Mouse (Mus musculus): ENCODE measurements at regions not wholly inside any gene's neighbourhood (a gene's known extent, or its start where the extent isn't known, plus 50 kb on each side); places are given as distances from the start of the nearest gene placed in this dataset.

DNA sequence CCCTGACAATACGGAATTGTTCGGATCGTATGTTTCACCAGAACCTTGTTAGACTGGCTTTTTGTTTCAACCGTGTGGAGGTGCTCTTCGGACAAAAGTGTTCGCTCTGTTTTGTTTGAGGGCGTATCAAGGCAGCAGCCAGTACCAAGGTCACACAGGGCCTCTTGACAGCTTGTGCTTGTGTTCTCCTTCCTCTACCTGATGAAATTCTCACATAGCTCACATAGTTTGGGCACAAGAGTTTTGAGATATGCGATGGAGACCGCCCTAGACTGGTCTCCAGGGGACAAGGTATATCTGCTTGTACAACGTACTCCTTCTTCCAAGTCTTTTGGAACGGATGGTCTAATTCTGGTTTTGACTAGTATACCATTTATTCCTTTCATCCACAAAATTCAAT lies 70.9 kb upstream of the Hmga2 start:
- no peaks in the 10 kb centered on the region; the same call in 1 of the 2 replicates for H3K4me1 ChIP-seq (ENCODE audit: control insufficient read depth, insufficient read depth, low read length)
- 71% methylated on average over 11 of the region's 11 CpGs for WGBS
- TF ChIP-seq CTCF (IDR thresholded peaks at IDR 0.05; ENCODE audit: insufficient read depth, low read length) = no peak
- no peak for TF ChIP-seq POLR2A (IDR thresholded peaks at IDR 0.05; ENCODE audit: borderline replicate concordance, extremely low read depth, low read depth, low read length)
- DNase-seq = no peak
- no peak overlapping the region for H3K4me3 ChIP-seq (replicated peaks; ENCODE audit: extremely low read depth, low read depth, low read length)

DNA sequence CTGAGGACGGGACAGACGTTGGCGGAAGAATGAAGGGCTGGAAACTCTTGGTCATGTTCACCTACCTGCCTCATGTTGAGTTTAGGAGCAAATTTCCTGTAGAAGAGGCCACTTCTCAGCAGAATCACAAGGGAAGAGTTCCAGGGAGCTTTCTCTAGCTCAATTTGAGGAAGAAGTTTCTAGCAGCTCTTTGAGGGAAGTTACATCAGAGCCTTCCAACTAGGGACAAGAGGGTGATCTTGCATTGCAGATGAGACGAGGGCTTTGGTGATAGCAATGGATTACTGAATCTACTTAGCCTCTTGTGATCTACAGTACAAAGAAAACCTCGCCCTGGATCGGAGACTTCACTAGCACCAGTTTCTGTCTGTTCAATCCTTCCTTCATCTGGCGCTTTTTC lies 65.3 kb upstream of the Hmga2 start:
- TF ChIP-seq CTCF (IDR thresholded peaks at IDR 0.05; ENCODE audit: insufficient read depth, low read length) = no peak
- Histone ChIP-seq H3K4me3 (replicated peaks; ENCODE audit: extremely low read depth, low read depth, low read length) (no peak overlapping the region), H3K4me1 (ENCODE audit: control insufficient read depth, insufficient read depth, low read length) (no peaks in the 10 kb centered on the region)
- WGBS = 87% methylated on average over 7 of the region's 7 CpGs
- DNase-seq = no peak

DNA sequence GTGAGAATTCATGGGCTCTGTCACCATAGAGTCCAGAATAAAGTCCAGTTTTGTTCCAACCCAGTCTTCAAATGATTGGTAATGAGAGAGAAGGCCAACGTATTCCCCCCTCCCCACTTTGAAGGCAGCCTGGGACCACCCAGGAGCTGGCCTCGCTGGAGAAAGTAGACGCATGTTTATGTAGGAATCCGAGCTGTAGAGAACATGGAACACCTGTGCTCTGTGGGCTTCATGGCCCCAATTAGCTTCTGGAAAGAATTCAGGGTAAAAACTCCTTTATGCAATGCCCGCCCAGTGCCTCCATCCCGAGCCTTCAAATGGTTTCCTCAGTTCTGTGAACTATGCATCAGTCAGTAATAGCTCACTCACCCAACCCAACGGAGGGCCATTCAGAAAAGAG lies 62.3 kb upstream of the Hmga2 start:
- DNase-seq = no peak
- WGBS = 63% methylated on average over 7 of the region's 7 CpGs
- H3K4me3 ChIP-seq (replicated peaks; ENCODE audit: extremely low read depth, low read depth, low read length) = no peak overlapping the region
- H3K4me1 ChIP-seq (ENCODE audit: control insufficient read depth, insufficient read depth, low read length) = no peaks in the 10 kb centered on the region
- no peak for TF ChIP-seq POLR2A (IDR thresholded peaks at IDR 0.05; ENCODE audit: borderline replicate concordance, extremely low read depth, low read depth, low read length)
- no peak for TF ChIP-seq CTCF (IDR thresholded peaks at IDR 0.05; ENCODE audit: insufficient read depth, low read length)

DNA sequence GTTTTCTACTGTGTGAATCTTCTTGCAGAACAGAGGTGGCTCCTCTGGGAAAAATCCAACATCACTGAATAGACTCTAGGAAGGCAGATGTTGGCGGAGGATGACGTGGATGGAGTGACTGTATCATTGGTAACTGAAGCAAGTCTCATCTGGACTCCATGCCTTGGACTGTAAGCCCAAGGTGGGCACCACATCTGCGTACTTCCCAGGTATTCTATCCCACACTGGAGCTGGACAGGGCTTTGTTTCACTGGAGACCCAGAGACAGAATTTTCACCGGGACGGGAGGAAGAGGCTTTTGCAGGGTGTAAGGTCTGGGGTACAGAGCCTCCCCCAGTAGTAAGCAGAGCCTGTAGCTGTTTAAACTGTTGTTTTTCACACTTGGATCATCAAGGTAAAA lies 52.1 kb upstream of the Hmga2 start:
- Histone ChIP-seq H3K4me1 (ENCODE audit: control insufficient read depth, insufficient read depth, low read length) (no peaks in the 10 kb centered on the region), H3K4me3 (replicated peaks; ENCODE audit: extremely low read depth, low read depth, low read length) (no peak overlapping the region)
- no peak for DNase-seq
- TF ChIP-seq POLR2A (IDR thresholded peaks at IDR 0.05; ENCODE audit: borderline replicate concordance, extremely low read depth, low read depth, low read length) (no peak), CTCF (IDR thresholded peaks at IDR 0.05; ENCODE audit: insufficient read depth, low read length) (no peak)
- 95% methylated on average over 5 of the region's 5 CpGs for WGBS

DNA sequence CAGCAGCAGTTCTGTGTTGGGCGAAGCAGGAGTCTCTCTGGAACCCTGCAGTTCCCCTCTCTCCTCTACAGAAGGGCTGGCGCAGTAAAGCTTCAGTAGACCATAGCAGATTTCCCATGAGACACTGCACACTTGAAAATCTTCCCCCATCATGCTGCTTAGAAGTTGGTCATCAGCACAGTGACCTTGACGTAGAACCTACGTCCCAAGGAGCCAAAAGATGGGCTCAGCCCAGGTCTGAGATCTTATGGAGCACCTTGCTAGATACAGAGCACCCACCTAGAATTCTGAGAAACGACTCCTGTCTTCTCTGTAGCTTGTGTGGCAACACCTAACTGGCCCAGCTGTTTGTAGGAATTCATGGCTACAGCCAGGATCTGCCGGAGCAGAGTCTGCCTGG lies 51.7 kb upstream of the Hmga2 start:
- no peak for TF ChIP-seq POLR2A (IDR thresholded peaks at IDR 0.05; ENCODE audit: borderline replicate concordance, extremely low read depth, low read depth, low read length)
- Histone ChIP-seq H3K4me1 (ENCODE audit: control insufficient read depth, insufficient read depth, low read length) (no peaks in the 10 kb centered on the region), H3K4me3 (replicated peaks; ENCODE audit: extremely low read depth, low read depth, low read length) (no peak overlapping the region)
- WGBS = 89% methylated on average over 6 of the region's 6 CpGs
- no peak for DNase-seq

DNA sequence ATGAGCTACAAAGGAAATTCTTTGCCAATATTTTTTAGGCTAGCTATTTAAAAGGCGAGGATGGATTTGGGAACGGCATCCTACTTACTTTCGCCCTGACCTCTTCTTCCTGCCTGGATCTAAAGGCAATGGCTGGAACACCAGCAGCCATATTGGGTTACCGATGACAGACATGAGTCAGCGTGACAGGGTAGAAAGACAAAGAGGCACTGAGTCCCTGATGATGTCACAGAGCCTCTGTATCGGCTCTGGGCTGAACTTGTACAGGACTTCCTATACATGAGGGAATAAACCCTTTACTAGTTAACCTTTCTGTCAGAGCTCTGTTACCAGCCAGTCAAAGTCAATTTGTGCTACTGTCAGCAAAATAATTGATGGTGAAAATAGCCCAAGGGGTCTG lies 50.7 kb upstream of the Hmga2 start:
- Histone ChIP-seq H3K4me1 (ENCODE audit: control insufficient read depth, insufficient read depth, low read length) (no peaks in the 10 kb centered on the region), H3K4me3 (replicated peaks; ENCODE audit: extremely low read depth, low read depth, low read length) (no peak overlapping the region)
- DNase-seq = no peak
- WGBS = 85% methylated on average over 6 of the region's 6 CpGs
- no peak for TF ChIP-seq CTCF (IDR thresholded peaks at IDR 0.05; ENCODE audit: insufficient read depth, low read length)

Data from lung, adult 2 months (tissue).